Mouse (Mus musculus): Measurements from ENCODE around the gene Stxbp1. TPM values are rescaled to one million over a fixed set of nuclear protein-coding genes. Genes with fewer than 3 reads are reported as not detected.

Stxbp1 gene
- total and polyA plus RNA-seq, 2 experiments from 2014 or later, result 12.6 to 23.5 TPM

DNA sequence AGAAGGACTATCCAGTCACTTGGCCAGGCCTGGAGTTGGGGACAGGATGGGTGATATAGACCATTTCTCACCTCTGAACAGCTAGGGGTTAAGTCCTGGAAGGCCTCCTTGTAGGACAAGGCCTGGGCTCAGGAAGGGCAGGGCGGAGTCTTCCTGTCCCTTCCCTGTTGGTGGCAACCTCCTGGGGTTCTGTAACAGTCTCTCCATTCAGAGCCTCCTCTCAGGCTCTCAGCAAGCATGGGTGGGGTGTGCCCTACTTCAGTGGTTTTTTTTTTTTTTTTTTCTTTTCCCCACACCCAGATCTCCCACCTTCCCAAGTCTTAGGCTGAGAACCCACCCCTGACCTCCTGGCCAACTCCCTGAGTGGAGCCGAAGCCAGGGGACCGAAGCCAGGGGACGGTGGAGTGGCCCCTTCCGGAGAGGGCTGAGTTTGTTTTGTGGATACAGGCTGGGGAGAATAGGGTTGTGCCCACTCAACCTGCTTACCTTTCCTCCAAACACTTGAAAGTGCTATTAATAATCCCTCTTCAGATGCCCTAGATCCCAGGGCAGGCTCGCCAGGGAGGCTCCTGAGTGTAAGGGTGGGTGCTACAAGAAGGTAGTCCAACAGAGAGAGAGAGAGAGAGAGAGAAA is 30.8 kb upstream of the Stxbp1 start:
- no peak for TF ChIP-seq EP300 (IDR thresholded peaks at IDR 0.05; ENCODE audit: low read depth)
- no peak for TF ChIP-seq CTCF (IDR thresholded peaks at IDR 0.05; ENCODE audit: low read depth)
- H3K27ac ChIP-seq (ENCODE audit: low read depth), result peak overlapping the region; percentile 93
- 31% methylated on average over 6 of the region's 6 CpGs for WGBS
- no peak for DNase-seq (ENCODE audit: low spot score)
- ATAC-seq (ENCODE audit: insufficient read depth, low read depth), result no peak
- no peaks in the 10 kb centered on the region for H3K27me3 ChIP-seq (ENCODE audit: control insufficient read depth, insufficient read depth, low read length)
- no peaks in the 10 kb centered on the region; the same call in 1 of the 2 replicates for H3K36me3 ChIP-seq (replicated peaks; ENCODE audit: control insufficient read depth, insufficient read depth, low read length)
- no peaks in the 10 kb centered on the region for H3K9me3 ChIP-seq (replicated peaks; ENCODE audit: control insufficient read depth, low read length)
- peaks cover 55% of the 10 kb centered on the region for H3K4me1 ChIP-seq (ENCODE audit: control insufficient read depth, insufficient read depth)
- H3K9ac ChIP-seq (replicated peaks; ENCODE audit: low read depth, low read length), result peak overlapping the region; percentile 85
- peak overlapping the region; percentile 92 for H3K4me2 ChIP-seq (ENCODE audit: low read depth, low read length)
- H3K4me3 ChIP-seq (ENCODE audit: low read depth, low read length), result peak overlapping the region; percentile 74

DNA sequence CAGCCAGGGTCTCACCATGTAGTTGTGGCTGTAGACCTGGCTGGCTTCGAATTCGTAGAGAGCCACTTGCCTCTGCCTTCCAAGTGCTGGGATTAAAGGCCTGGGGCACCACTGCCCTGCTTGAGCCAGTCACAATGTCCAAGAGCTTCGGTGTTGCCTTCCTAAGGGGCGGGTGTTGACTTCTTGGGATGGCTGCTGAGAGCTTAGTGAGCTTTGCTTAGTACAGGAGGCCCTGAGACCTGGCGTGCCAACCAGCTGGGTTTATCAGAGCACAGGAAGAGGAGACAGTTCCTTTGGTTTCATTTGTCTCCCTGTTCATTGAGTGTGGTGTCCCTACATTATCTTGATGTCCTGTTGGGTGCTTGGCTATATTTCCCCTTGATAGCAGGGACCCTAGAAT is 30.3 kb upstream of the Stxbp1 start:
- H3K36me3 ChIP-seq (replicated peaks; ENCODE audit: control insufficient read depth, insufficient read depth, low read length), result no peaks in the 10 kb centered on the region; the same call in 1 of the 2 replicates
- peak overlapping the region; percentile 85 for H3K9ac ChIP-seq (replicated peaks; ENCODE audit: low read depth, low read length)
- DNase-seq (ENCODE audit: low spot score), result no peak
- H3K27me3 ChIP-seq (ENCODE audit: control insufficient read depth, insufficient read depth, low read length), result no peaks in the 10 kb centered on the region
- peak overlapping the region; percentile 74 for H3K4me3 ChIP-seq (ENCODE audit: low read depth, low read length)
- peak overlapping the region; percentile 92 for H3K4me2 ChIP-seq (ENCODE audit: low read depth, low read length)
- H3K4me1 ChIP-seq (ENCODE audit: control insufficient read depth, insufficient read depth), result peaks cover 53% of the 10 kb centered on the region
- WGBS, result 12% methylated on average over 5 of the region's 5 CpGs
- no peaks in the 10 kb centered on the region for H3K9me3 ChIP-seq (replicated peaks; ENCODE audit: control insufficient read depth, low read length)
- TF ChIP-seq CTCF (IDR thresholded peaks at IDR 0.05; ENCODE audit: low read depth), result no peak
- no peak for TF ChIP-seq EP300 (IDR thresholded peaks at IDR 0.05; ENCODE audit: low read depth)
- ATAC-seq (ENCODE audit: insufficient read depth, low read depth), result no peak
- peak overlapping the region; percentile 93 for H3K27ac ChIP-seq (ENCODE audit: low read depth)

- H3K4me3 ChIP-seq (ENCODE audit: low read depth, low read length), result peak overlapping the region; percentile 74
- ATAC-seq (ENCODE audit: insufficient read depth, low read depth) (no peak), DNase-seq (ENCODE audit: low spot score) (no peak)
- H3K9me3 ChIP-seq (replicated peaks; ENCODE audit: control insufficient read depth, low read length), result no peaks in the 10 kb centered on the region
- H3K36me3 ChIP-seq (replicated peaks; ENCODE audit: control insufficient read depth, insufficient read depth, low read length), result no peaks in the 10 kb centered on the region; the same call in 1 of the 2 replicates
- 3% methylated on average over 20 of the region's 20 CpGs for WGBS
- no peak for TF ChIP-seq EP300 (IDR thresholded peaks at IDR 0.05; ENCODE audit: low read depth)
- TF ChIP-seq CTCF (IDR thresholded peaks at IDR 0.05; ENCODE audit: low read depth), result no peak
- peak overlapping the region; percentile 92 for H3K4me2 ChIP-seq (ENCODE audit: low read depth, low read length)
- H3K4me1 ChIP-seq (ENCODE audit: control insufficient read depth, insufficient read depth), result peaks cover 49% of the 10 kb centered on the region
- H3K9ac ChIP-seq (replicated peaks; ENCODE audit: low read depth, low read length), result peak overlapping the region; percentile 85
- H3K27ac ChIP-seq (ENCODE audit: low read depth), result peak overlapping the region; percentile 93
- no peaks in the 10 kb centered on the region for H3K27me3 ChIP-seq (ENCODE audit: control insufficient read depth, insufficient read depth, low read length)
Observed at GRCm38 (mm10) chr2:32876490-32877302, 29.7 kb upstream of the Stxbp1 start.

- H3K27ac ChIP-seq (ENCODE audit: low read depth), result peak within 1 kb of the TSS; percentile 93
- WGBS, result under 1% methylated on average over 67 of the region's 68 CpGs
- no peaks in the 10 kb centered on the region; the same call in 1 of the 2 replicates for H3K36me3 ChIP-seq (replicated peaks; ENCODE audit: control insufficient read depth, insufficient read depth, low read length)
- ATAC-seq (ENCODE audit: insufficient read depth, low read depth) (peak; percentile 90), DNase-seq (ENCODE audit: low spot score) (peak; percentile 89)
- H3K4me2 ChIP-seq (ENCODE audit: low read depth, low read length), result peak within 1 kb of the TSS; percentile 92
- TF ChIP-seq CTCF (IDR thresholded peaks at IDR 0.05; ENCODE audit: low read depth) (no peak), EP300 (IDR thresholded peaks at IDR 0.05; ENCODE audit: low read depth) (0 out of 2 replicates have a peak, but pooled peaks have one; percentile 17)
- H3K4me1 ChIP-seq (ENCODE audit: control insufficient read depth, insufficient read depth), result peaks cover 41% of the 10 kb centered on the region
- no peaks in the 10 kb centered on the region for H3K9me3 ChIP-seq (replicated peaks; ENCODE audit: control insufficient read depth, low read length)
- H3K4me3 ChIP-seq (ENCODE audit: low read depth, low read length), result peak within 1 kb of the TSS; percentile 74
- H3K27me3 ChIP-seq (ENCODE audit: control insufficient read depth, insufficient read depth, low read length), result no peaks in the 10 kb centered on the region
- H3K9ac ChIP-seq (replicated peaks; ENCODE audit: low read depth, low read length), result peak within 1 kb of the TSS; percentile 85
Observed at GRCm38 (mm10) chr2:32875675-32876489, 28.8 kb upstream of the Stxbp1 start, which contains the start of gene Fam129b. TSS of gene Fam129b (plus strand) at chr2:32876114.

All from heart, postnatal 0 days (tissue).